Mouse (Mus musculus) bone marrow macrophage, adult 2 months (primary cell): ENCODE data around the gene Gm49388. TPM values are rescaled to one million over a fixed set of nuclear protein-coding genes. Genes with fewer than 3 reads are reported as not detected.

Source experiments
- H3K27ac ChIP-seq: 2 replicates; pipeline ENCODE4 v1.5.1; 2012; ENCODE audit warnings: low read depth, low read length; ENCODE audit not compliant: insufficient read depth
- H3K4me1 ChIP-seq: 2 replicates; pipeline ENCODE4 v1.6.1; 2012; ENCODE audit warnings: low read length; ENCODE audit not compliant: control insufficient read depth, insufficient read depth
- H3K4me3 ChIP-seq: 2 replicates; pipeline ENCODE4 v1.5.1; 2012; ENCODE audit warnings: mild to moderate bottlenecking, low read length, moderate library complexity; ENCODE audit not compliant: insufficient read depth
- CTCF ChIP-seq: IDR thresholded peaks from 2 replicates; pipeline ENCODE4 v1.5.1; 2012; ENCODE audit warnings: low read depth, mild to moderate bottlenecking, low read length, moderate library complexity
- POLR2A ChIP-seq: IDR thresholded peaks from 2 replicates; pipeline ENCODE4 v1.6.1; 2012; ENCODE audit warnings: mild to moderate bottlenecking, low read depth, low read length, borderline replicate concordance
- polyA plus RNA-seq: library from polyadenylated mRNA; stranded (reverse); fragments of >200 nt; gene quantifications from 2 replicates; pipeline ENCODE4 v1.2.4, GENCODE M21; 2012; ENCODE audit not compliant: missing spikeins, insufficient read depth, insufficient read length

Gene Gm49388
- polyA plus RNA-seq, 1 experiment: not detected

- Histone ChIP-seq H3K4me3 (no peak overlapping the region), H3K4me1 (peaks cover 16% of the 10 kb centered on the region), H3K27ac (no peak overlapping the region)
- TF ChIP-seq CTCF: no peak
- no peak for TF ChIP-seq POLR2A
Observed at GRCm38 (mm10) chr7:127751619-127752018, 33.8 kb upstream of the Gm49388 start.

GRCm38 (mm10) chr7:127752069-127752468 lies 33.3 kb upstream of the Gm49388 start:
- Histone ChIP-seq H3K27ac (no peak overlapping the region), H3K4me1 (peaks cover 16% of the 10 kb centered on the region), H3K4me3 (no peak overlapping the region)
- TF ChIP-seq POLR2A: no peak
- TF ChIP-seq CTCF: no peak

GRCm38 (mm10) chr7:127753158-127753557 lies 32.2 kb upstream of the Gm49388 start:
- H3K4me3 ChIP-seq: no peak overlapping the region
- peak overlapping the region; percentile 12; the same call in 1 of the 2 replicates for H3K27ac ChIP-seq
- H3K4me1 ChIP-seq: peaks cover 16% of the 10 kb centered on the region
- TF ChIP-seq CTCF: no peak

- no peak overlapping the region for H3K4me3 ChIP-seq
- peaks cover 16% of the 10 kb centered on the region for H3K4me1 ChIP-seq
- TF ChIP-seq POLR2A (no peak), CTCF (no peak)
- H3K27ac ChIP-seq: no peak overlapping the region
Observed at GRCm38 (mm10) chr7:127753741-127754140, 31.7 kb upstream of the Gm49388 start.

GRCm38 (mm10) chr7:127759716-127760115 lies 25.7 kb upstream of the Gm49388 start:
- peaks cover 27% of the 10 kb centered on the region for H3K4me1 ChIP-seq
- peak overlapping the region; percentile 3; the same call in 1 of the 2 replicates for H3K4me3 ChIP-seq
- TF ChIP-seq CTCF (no peak), POLR2A (no peak)
- peak overlapping the region; percentile 79 for H3K27ac ChIP-seq

- Histone ChIP-seq H3K4me3 (no peak overlapping the region), H3K4me1 (peaks cover 27% of the 10 kb centered on the region), H3K27ac (peak overlapping the region; percentile 79)
- TF ChIP-seq CTCF: no peak
- TF ChIP-seq POLR2A: no peak
Observed at GRCm38 (mm10) chr7:127760478-127760877, 24.9 kb upstream of the Gm49388 start.

DNA sequence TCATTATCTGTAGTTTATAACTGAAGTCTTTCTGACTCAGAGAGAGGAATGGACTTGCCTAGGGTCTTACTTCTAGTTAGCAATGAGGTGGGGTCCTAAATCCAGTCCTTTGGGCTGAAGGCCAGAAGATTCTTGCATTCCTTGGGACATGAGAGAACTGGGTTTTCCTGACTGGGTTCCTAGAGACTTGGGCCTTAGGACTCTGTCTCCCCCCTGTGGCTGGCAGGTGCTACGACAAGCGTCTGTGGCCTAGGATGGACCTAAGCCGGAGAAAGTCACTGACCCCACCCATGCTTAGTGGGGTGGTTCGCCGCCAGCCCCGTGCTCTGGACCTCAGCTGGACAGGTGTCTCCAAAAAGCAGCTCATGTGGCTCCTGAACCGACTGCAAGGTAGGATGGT lies 24.4 kb upstream of the Gm49388 start:
- TF ChIP-seq CTCF: peak; percentile 80
- no peak for TF ChIP-seq POLR2A
- H3K4me3 ChIP-seq: no peak overlapping the region
- H3K27ac ChIP-seq: no peak overlapping the region
- peaks cover 27% of the 10 kb centered on the region for H3K4me1 ChIP-seq

DNA sequence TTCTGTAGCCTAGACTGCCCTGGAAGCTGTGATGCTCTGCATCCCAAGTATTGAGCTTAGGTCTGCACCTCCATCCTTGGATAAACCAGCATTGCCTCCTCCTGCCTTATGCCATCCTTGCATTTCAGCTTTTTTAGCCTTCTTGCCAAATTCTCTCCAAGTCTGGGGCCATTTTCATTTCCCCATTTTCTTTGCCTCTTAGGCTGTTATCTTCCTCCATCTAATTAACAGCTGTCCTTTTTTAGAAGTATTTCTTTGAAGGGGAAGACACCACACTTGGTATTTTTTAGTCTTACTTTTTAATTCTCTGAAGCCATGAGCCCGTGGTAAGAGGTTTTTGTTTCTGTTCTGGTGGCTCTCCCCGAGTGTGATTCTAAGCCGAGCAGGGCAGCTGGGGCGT lies 21.8 kb upstream of the Gm49388 start:
- H3K4me3 ChIP-seq: no peak overlapping the region
- TF ChIP-seq POLR2A (no peak), CTCF (no peak)
- peaks cover 27% of the 10 kb centered on the region for H3K4me1 ChIP-seq
- H3K27ac ChIP-seq: peak overlapping the region; percentile 59

DNA sequence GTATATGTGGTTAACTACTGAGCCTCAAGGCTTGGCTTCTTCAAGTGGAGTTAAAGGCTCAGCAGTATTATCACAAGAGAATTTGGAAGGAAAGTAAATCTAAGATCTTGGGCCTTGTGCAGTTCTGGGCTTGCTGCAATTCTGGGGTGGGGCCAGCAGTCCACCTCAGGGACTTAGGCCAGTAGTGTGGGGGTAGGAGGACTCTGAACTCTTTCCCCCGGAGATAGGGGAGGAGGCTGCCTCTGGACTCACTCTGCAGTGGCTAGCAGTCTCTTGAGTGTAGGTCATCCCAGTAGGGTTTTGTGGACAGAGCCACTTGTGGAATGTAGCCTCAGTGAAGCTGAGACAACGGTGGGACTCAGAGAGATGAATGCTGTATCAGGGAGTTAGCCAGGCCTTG lies 19.7 kb upstream of the Gm49388 start:
- no peak overlapping the region for H3K4me3 ChIP-seq
- H3K4me1 ChIP-seq: peaks cover 14% of the 10 kb centered on the region
- no peak overlapping the region for H3K27ac ChIP-seq
- no peak for TF ChIP-seq CTCF
- TF ChIP-seq POLR2A: no peak

DNA sequence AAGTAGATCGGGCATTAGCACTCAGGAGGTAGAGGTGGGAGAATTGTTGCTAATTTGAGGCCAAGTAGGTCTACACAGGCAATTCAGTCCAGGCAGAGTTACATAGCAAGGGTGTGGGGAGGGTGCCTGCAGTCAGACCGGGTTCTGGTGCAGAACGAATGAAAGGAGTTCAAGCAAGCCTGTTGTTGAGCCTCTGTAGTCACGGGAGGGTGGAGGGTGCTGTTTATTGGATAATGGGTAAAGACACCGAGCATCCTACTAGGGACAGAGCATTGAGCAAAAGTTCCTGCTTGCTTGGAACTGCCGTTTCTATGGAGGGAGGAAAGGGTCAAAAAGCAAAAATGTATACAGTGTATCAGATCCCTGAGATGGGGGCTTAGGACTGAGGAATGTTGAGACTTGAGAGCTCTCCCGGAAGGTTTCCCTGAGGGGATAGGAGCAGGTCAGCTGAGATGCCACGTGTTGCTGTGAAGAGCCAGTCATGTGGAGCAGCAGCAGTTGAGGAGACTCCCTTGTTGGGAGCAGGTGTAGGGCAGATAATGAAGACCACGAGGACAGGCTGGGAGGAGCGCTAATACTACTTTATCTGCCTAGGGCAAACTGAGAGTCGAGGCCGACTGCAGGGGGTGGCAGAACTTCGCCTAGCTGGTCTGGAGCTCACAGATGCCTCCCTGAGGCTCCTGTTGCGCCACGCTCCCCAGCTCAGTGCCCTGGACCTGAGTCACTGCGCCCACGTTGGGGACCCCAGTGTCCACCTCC lies 18.4 kb upstream of the Gm49388 start:
- no peak overlapping the region for H3K4me3 ChIP-seq
- H3K27ac ChIP-seq: no peak overlapping the region
- peaks cover 21% of the 10 kb centered on the region for H3K4me1 ChIP-seq
- TF ChIP-seq CTCF (no peak), POLR2A (no peak)
